Mouse (Mus musculus): ENCODE data around the gene Clip4.

DNA sequence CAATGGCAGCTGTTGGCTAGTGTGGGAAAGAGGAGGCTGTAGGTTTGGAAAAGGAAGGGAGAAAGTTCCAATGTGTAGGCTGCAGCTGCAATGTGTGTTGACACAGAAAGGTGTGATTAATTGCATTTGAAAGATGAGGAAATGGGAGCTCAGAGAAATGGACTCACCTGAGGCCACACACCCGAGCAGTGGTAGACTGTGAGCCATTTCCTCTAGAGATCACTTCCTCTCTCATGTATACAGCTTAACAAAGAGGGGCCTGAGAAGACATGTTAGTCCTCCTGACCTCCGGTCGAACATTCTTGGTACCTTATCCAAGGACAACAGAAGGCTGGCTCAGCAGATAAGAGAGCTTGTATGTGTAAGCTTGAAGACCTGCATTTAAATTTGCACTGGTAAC lies 144.9 kb downstream of the Clip4 start:
- no peak for TF ChIP-seq CTCF (conservative IDR thresholded peaks at IDR 0.05; ENCODE audit: insufficient read depth, insufficient read length, low read depth, low read length)
- no peak for TF ChIP-seq POLR2A (IDR thresholded peaks at IDR 0.05; ENCODE audit: low read depth, low read length)
